Mouse (Mus musculus) hindbrain, embryonic 16.5 days (tissue): ENCODE results near the gene Elf4. TPM values are rescaled to one million over a fixed set of nuclear protein-coding genes. Genes with fewer than 3 reads are reported as not detected.
A peak's percentile ranks its signal among the peaks of the same experiment; 100 is the strongest.

ENCODE experiments used
- ATAC-seq: fragments of 200-750 bp; cut with Nextera tagmentation; 2 replicates; pipeline ENCODE4 v1.8.0; 2017; ENCODE audit warnings: moderate TSS enrichment, moderate library complexity
- H3K27ac ChIP-seq: fragments of 300-500 bp; sonication (generic); 2 replicates; pipeline ENCODE4 v1.5.1; 2014; ENCODE audit warnings: low read depth, mild to moderate bottlenecking, control low read depth, low read length, moderate library complexity
- H3K27me3 ChIP-seq: fragments of 300-500 bp; sonication (generic); replicated peaks from 2 replicates; pipeline ENCODE4 v1.6.1; 2014; ENCODE audit warnings: low read length; ENCODE audit not compliant: control insufficient read depth, insufficient read depth
- H3K36me3 ChIP-seq: fragments of 300-500 bp; sonication (generic); 2 replicates; pipeline ENCODE4 v1.6.1; 2014; ENCODE audit warnings: mild to moderate bottlenecking, low read length, moderate library complexity, mixed read lengths; ENCODE audit not compliant: control insufficient read depth, insufficient read depth
- H3K4me1 ChIP-seq: fragments of 300-500 bp; sonication (generic); 2 replicates; pipeline ENCODE4 v1.6.1; 2014; ENCODE audit warnings: low read depth, low read length; ENCODE audit not compliant: control insufficient read depth, insufficient read depth
- H3K4me2 ChIP-seq: fragments of 300-500 bp; sonication (generic); 2 replicates; pipeline ENCODE4 v1.6.1; 2014; ENCODE audit warnings: mild to moderate bottlenecking, low read length, control low read depth, moderate library complexity
- H3K4me3 ChIP-seq: fragments of 300-500 bp; sonication (generic); 2 replicates; pipeline ENCODE4 v1.5.1; 2014; ENCODE audit warnings: mild to moderate bottlenecking, low read length, control low read depth, moderate library complexity
- H3K9ac ChIP-seq: fragments of 300-500 bp; sonication (generic); 2 replicates; pipeline ENCODE4 v1.6.1; 2014; ENCODE audit warnings: low read depth, mild to moderate bottlenecking, control low read depth, low read length, moderate library complexity
- H3K9me3 ChIP-seq: fragments of 300-500 bp; sonication (generic); 2 replicates; pipeline ENCODE4 v1.6.1; 2014; ENCODE audit warnings: mild to moderate bottlenecking, low read length, moderate library complexity; ENCODE audit not compliant: control insufficient read depth
- WGBS: fragments of 180-500 bp; shearing (Covaris S2); extraction: QIAGEN DNeasy Blood & Tissue Kit; methylation state at CpG from one replicate; pipeline ENCODE4 v1.1.7; 2014; 5-methylcytosine and 5-hydroxymethylcytosine counted together
- polyA plus RNA-seq: library from polyadenylated mRNA; unstranded; fragments of >200 nt; fragmentation: Nextera tagmentation; extraction: Ambion mirVana; gene quantifications from 2 replicates; pipeline ENCODE4 v1.2.1, GENCODE M21; 2015

The Elf4 gene
- polyA plus RNA-seq, 1 experiment from 2014 or later: 0.35 TPM

GRCm38 (mm10) chrX:48461006-48461405 is 1.9 kb downstream of the Elf4 start:
- H3K4me3 ChIP-seq: no peak overlapping the region
- ATAC-seq: no peak
- 76% methylated on average over 4 of the region's 4 CpGs for WGBS

GRCm38 (mm10) chrX:48460496-48460895 is 2.4 kb downstream of the Elf4 start:
- no peak overlapping the region for H3K4me2 ChIP-seq
- H3K36me3 ChIP-seq: no peaks in the 10 kb centered on the region
- no peak overlapping the region for H3K9ac ChIP-seq
- H3K27ac ChIP-seq: no peak overlapping the region
- ATAC-seq: no peak
- WGBS: 71% methylated on average over 7 of the region's 7 CpGs
- no peaks in the 10 kb centered on the region for H3K9me3 ChIP-seq
- no peaks in the 10 kb centered on the region for H3K4me1 ChIP-seq
- no peak overlapping the region for H3K4me3 ChIP-seq
- no peaks in the 10 kb centered on the region for H3K27me3 ChIP-seq

More at GRCm38 (mm10) chrX:48461006-48461405, 1.9 kb downstream of the Elf4 start:
- no peaks in the 10 kb centered on the region for H3K27me3 ChIP-seq
- no peaks in the 10 kb centered on the region for H3K4me1 ChIP-seq
- H3K27ac ChIP-seq: no peak overlapping the region
- no peaks in the 10 kb centered on the region for H3K9me3 ChIP-seq
- no peaks in the 10 kb centered on the region for H3K36me3 ChIP-seq
- H3K4me2 ChIP-seq: no peak overlapping the region
- no peak overlapping the region for H3K9ac ChIP-seq

- H3K4me3 ChIP-seq: no peak overlapping the region
- no peak for ATAC-seq
- no peak overlapping the region for H3K27ac ChIP-seq
- H3K9me3 ChIP-seq: peaks cover 3% of the 10 kb centered on the region; the same call in 1 of the 2 replicates
- H3K4me1 ChIP-seq: peaks cover 2% of the 10 kb centered on the region; the same call in 1 of the 2 replicates
- H3K27me3 ChIP-seq: peaks cover 3% of the 10 kb centered on the region; the same call in 1 of the 2 replicates
- H3K4me2 ChIP-seq: no peak overlapping the region
- 68% methylated on average over 5 of the region's 6 CpGs for WGBS
- no peaks in the 10 kb centered on the region for H3K36me3 ChIP-seq
- no peak overlapping the region for H3K9ac ChIP-seq
Measured at GRCm38 (mm10) chrX:48456956-48457355, 6.0 kb downstream of the Elf4 start.

GRCm38 (mm10) chrX:48455018-48455417 is 7.9 kb downstream of the Elf4 start:
- H3K4me3 ChIP-seq: no peak overlapping the region
- no peak overlapping the region for H3K9ac ChIP-seq
- H3K27ac ChIP-seq: no peak overlapping the region
- no peak for ATAC-seq
- H3K4me1 ChIP-seq: peaks cover 2% of the 10 kb centered on the region; the same call in 1 of the 2 replicates
- H3K36me3 ChIP-seq: no peaks in the 10 kb centered on the region
- peaks cover 3% of the 10 kb centered on the region; the same call in 1 of the 2 replicates for H3K27me3 ChIP-seq
- no peak overlapping the region for H3K4me2 ChIP-seq
- 51% methylated on average over 9 of the region's 9 CpGs for WGBS
- peaks cover 3% of the 10 kb centered on the region; the same call in 1 of the 2 replicates for H3K9me3 ChIP-seq

- 23% methylated on average over 15 of the region's 21 CpGs for WGBS
- peaks cover 3% of the 10 kb centered on the region; the same call in 1 of the 2 replicates for H3K9me3 ChIP-seq
- H3K27ac ChIP-seq: no peak overlapping the region
- 0 out of 2 replicates have a peak, but pooled peaks have one; percentile 31 for ATAC-seq
- peaks cover 3% of the 10 kb centered on the region; the same call in 1 of the 2 replicates for H3K27me3 ChIP-seq
- H3K9ac ChIP-seq: no peak overlapping the region; the same call in none of the 2 replicates
- H3K4me2 ChIP-seq: peak overlapping the region; percentile 52
- peaks cover 2% of the 10 kb centered on the region; the same call in 1 of the 2 replicates for H3K4me1 ChIP-seq
- H3K36me3 ChIP-seq: no peaks in the 10 kb centered on the region
- H3K4me3 ChIP-seq: peak overlapping the region; percentile 40
Measured at GRCm38 (mm10) chrX:48454495-48454878, 8.4 kb downstream of the Elf4 start.

- H3K9me3 ChIP-seq: peaks cover 3% of the 10 kb centered on the region; the same call in 1 of the 2 replicates
- H3K9ac ChIP-seq: peak overlapping the region; percentile 17; the same call in 1 of the 2 replicates
- H3K27me3 ChIP-seq: peaks cover 3% of the 10 kb centered on the region; the same call in 1 of the 2 replicates
- H3K4me3 ChIP-seq: peak overlapping the region; percentile 40
- peaks cover 2% of the 10 kb centered on the region; the same call in 1 of the 2 replicates for H3K4me1 ChIP-seq
- peak; percentile 48; the same call in 1 of the 2 replicates for ATAC-seq
- no peaks in the 10 kb centered on the region for H3K36me3 ChIP-seq
- 30% methylated on average over 33 of the region's 91 CpGs for WGBS
- H3K27ac ChIP-seq: no peak overlapping the region
- peak overlapping the region; percentile 52 for H3K4me2 ChIP-seq
Measured at GRCm38 (mm10) chrX:48453736-48454494, 9.0 kb downstream of the Elf4 start.

GRCm38 (mm10) chrX:48452931-48453673 is 9.8 kb downstream of the Elf4 start:
- Histone ChIP-seq H3K4me3 (peak overlapping the region; percentile 40), H3K27ac (no peak overlapping the region), H3K9ac (no peak overlapping the region; the same call in 1 of the 2 replicates), H3K4me2 (peak overlapping the region; percentile 52), H3K27me3 (peaks cover 3% of the 10 kb centered on the region; the same call in 1 of the 2 replicates), H3K4me1 (peaks cover 2% of the 10 kb centered on the region; the same call in 1 of the 2 replicates), H3K36me3 (no peaks in the 10 kb centered on the region), H3K9me3 (peaks cover 3% of the 10 kb centered on the region; the same call in 1 of the 2 replicates)
- 0 out of 2 replicates have a peak, but pooled peaks have one; percentile 13 for ATAC-seq
- 28% methylated on average over 44 of the region's 71 CpGs for WGBS

GRCm38 (mm10) chrX:48452231-48452890 is 10.6 kb downstream of the Elf4 start:
- Histone ChIP-seq H3K4me3 (peak overlapping the region; percentile 40), H3K36me3 (no peaks in the 10 kb centered on the region), H3K27me3 (peaks cover 3% of the 10 kb centered on the region; the same call in 1 of the 2 replicates), H3K9ac (no peak overlapping the region), H3K9me3 (peaks cover 3% of the 10 kb centered on the region; the same call in 1 of the 2 replicates), H3K4me2 (no peak overlapping the region; the same call in 1 of the 2 replicates), H3K4me1 (peaks cover 2% of the 10 kb centered on the region; the same call in 1 of the 2 replicates), H3K27ac (no peak overlapping the region)
- no peak for ATAC-seq
- 32% methylated on average over 9 of the region's 9 CpGs for whole genome bisulfite sequencing
